Mouse (Mus musculus): Measurements from ENCODE around the gene Taldo1. TPM values are rescaled to one million over a fixed set of nuclear protein-coding genes. Genes with fewer than 3 reads are reported as not detected.
A peak's percentile ranks its signal among the peaks of the same experiment; 100 is the strongest.
"Not testable (repeated sequence)": the region's sequence is repeated elsewhere in the genome, so short reads cannot be mapped to it uniquely, and the experiment has no call there.

Gene Taldo1
- polyA plus RNA-seq, 1 experiment from 2014 or later = 272 TPM

DNA sequence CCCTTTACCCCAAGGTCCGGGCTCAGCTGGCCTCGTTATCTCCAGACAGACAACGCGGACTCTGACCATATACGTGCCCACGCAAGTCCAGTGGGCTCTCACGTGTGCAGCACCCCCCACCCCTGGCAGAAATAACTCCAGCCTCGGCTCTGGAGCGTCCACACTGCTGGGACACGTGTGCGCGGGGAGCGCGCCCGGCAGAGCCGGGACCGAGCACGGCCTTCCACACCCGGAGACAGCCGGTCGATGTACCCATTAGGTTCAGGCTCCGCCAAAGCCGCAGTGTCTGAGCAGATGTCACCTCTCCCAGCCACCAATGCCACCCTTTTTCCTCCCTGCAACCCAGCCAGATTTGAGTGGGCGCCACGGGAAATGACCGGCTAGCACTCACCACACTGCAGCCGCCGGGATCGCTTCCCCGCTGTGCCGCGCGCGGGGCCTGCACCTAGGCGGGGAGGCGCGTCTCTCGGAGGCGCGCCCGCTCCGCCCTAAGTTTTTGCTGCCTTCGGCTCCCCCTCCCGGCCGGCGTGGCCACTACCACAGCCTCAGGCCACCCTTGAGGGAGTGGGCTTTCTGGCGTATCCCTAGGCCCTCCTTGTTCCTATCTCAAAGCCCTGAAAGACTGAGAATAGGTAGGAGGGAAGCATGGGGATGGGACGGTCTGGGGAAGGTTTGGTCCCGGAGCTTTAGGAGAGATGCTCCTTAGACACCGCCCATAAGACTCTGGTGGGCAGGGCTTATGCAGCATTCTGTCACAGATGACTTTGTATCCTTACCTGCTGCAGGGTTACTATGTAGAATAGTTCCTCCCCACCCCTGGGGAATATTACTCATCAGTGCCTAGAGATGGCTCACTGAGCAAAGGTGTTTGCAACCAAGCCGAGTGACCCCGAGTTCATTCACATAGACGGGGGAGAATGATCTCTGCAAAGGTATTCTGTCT is 45.5 kb downstream of the Taldo1 start, which contains the start of gene Slc25a22:
Slc25a22 (minus strand) TSS at position 715 of the 943 bp plus-strand sequence.
- H3K4me1 ChIP-seq = peaks cover 67% of the 10 kb centered on the region
- H3K4me2 ChIP-seq = peak within 1 kb of the TSS; percentile 82
- no peaks in the 10 kb centered on the region for H3K9me3 ChIP-seq
- WGBS = 6% methylated on average over 53 of the region's 53 CpGs
- H3K36me3 ChIP-seq = peaks cover 48% of the 10 kb centered on the region
- ATAC-seq (ENCODE audit: insufficient number of reproducible peaks, low FRiP score, low TSS enrichment, low read depth) = peak; percentile 76
- peak within 1 kb of the TSS; percentile 67 for H3K4me3 ChIP-seq
- H3K27me3 ChIP-seq = no peaks in the 10 kb centered on the region
- H3K9ac ChIP-seq = peak within 1 kb of the TSS; percentile 69
- H3K27ac ChIP-seq = peak within 1 kb of the TSS; percentile 63

GRCm38 (mm10) chr7:141438201-141438968 is 46.4 kb downstream of the Taldo1 start:
- Histone ChIP-seq H3K4me2 (no peak overlapping the region), H3K9me3 (no peaks in the 10 kb centered on the region), H3K4me1 (peaks cover 68% of the 10 kb centered on the region), H3K36me3 (peaks cover 40% of the 10 kb centered on the region), H3K4me3 (no peak overlapping the region), H3K27ac (no peak overlapping the region; the same call in 1 of the 2 replicates), H3K27me3 (no peaks in the 10 kb centered on the region), H3K9ac (no peak overlapping the region)
- no peak for ATAC-seq (ENCODE audit: insufficient number of reproducible peaks, low FRiP score, low TSS enrichment, low read depth)
- 89% methylated on average over 12 of the region's 12 CpGs for WGBS

- Histone ChIP-seq H3K4me2 (no peak overlapping the region), H3K27ac (no peak overlapping the region), H3K27me3 (no peaks in the 10 kb centered on the region), H3K9me3 (no peaks in the 10 kb centered on the region), H3K9ac (no peak overlapping the region), H3K36me3 (peaks cover 35% of the 10 kb centered on the region), H3K4me1 (peaks cover 67% of the 10 kb centered on the region), H3K4me3 (no peak overlapping the region)
- no peak for ATAC-seq (ENCODE audit: insufficient number of reproducible peaks, low FRiP score, low TSS enrichment, low read depth)
- 96% methylated on average over 10 of the region's 10 CpGs for WGBS
These were observed 47.2 kb downstream of the Taldo1 start for GRCm38 (mm10) chr7:141439140-141439679.

- H3K4me1 ChIP-seq = peaks cover 61% of the 10 kb centered on the region
- no peak overlapping the region for H3K27ac ChIP-seq
- no peaks in the 10 kb centered on the region for H3K9me3 ChIP-seq
- H3K4me3 ChIP-seq = no peak overlapping the region
- H3K27me3 ChIP-seq = no peaks in the 10 kb centered on the region
- no peak overlapping the region for H3K9ac ChIP-seq
- WGBS = 92% methylated on average over 11 of the region's 11 CpGs
- ATAC-seq (ENCODE audit: insufficient number of reproducible peaks, low FRiP score, low TSS enrichment, low read depth) = no peak
- no peak overlapping the region for H3K4me2 ChIP-seq
- peaks cover 35% of the 10 kb centered on the region for H3K36me3 ChIP-seq
These were observed 47.8 kb downstream of the Taldo1 start for GRCm38 (mm10) chr7:141439811-141440210.

GRCm38 (mm10) chr7:141440613-141441012 is 48.6 kb downstream of the Taldo1 start:
- ATAC-seq (ENCODE audit: insufficient number of reproducible peaks, low FRiP score, low TSS enrichment, low read depth) = no peak

DNA sequence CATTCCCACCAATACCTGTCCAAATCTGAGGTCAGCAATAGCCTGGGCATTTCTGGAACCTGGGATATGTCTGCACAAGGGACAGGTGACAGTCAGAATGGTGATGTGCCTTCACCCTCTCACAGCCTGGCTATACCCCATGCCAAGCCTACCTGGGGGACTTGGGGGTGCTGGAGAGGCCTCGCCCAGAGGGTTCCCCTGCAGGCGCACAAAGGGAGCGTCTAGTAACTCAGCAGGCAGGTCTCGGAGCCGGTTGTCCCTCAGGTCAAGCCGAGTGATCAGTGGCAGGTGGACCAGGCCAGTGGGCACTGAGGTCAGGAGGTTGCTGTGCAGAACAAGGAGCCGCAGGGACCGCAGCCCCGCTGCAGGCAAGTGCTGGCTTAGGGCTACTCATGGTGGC is 49.5 kb downstream of the Taldo1 start:
- no peak overlapping the region for H3K4me2 ChIP-seq
- H3K4me1 ChIP-seq = peaks cover 46% of the 10 kb centered on the region
- peaks cover 35% of the 10 kb centered on the region for H3K36me3 ChIP-seq
- H3K9me3 ChIP-seq = no peaks in the 10 kb centered on the region
- ATAC-seq (ENCODE audit: insufficient number of reproducible peaks, low FRiP score, low TSS enrichment, low read depth) = no peak
- no peak overlapping the region for H3K9ac ChIP-seq
- no peak overlapping the region for H3K27ac ChIP-seq
- 94% methylated on average over 9 of the region's 9 CpGs for WGBS
- H3K4me3 ChIP-seq = no peak overlapping the region
- no peaks in the 10 kb centered on the region for H3K27me3 ChIP-seq

More at GRCm38 (mm10) chr7:141440613-141441012, 48.6 kb downstream of the Taldo1 start:
- H3K4me3 ChIP-seq = no peak overlapping the region
- no peak overlapping the region for H3K27ac ChIP-seq
- H3K27me3 ChIP-seq = no peaks in the 10 kb centered on the region
- WGBS = 31% methylated on average over 6 of the region's 6 CpGs
- H3K9me3 ChIP-seq = no peaks in the 10 kb centered on the region
- H3K36me3 ChIP-seq = peaks cover 35% of the 10 kb centered on the region
- 0 out of 2 replicates have a peak overlapping the region, but pooled peaks have one; percentile 17 for H3K9ac ChIP-seq
- no peak overlapping the region for H3K4me2 ChIP-seq
- peaks cover 54% of the 10 kb centered on the region for H3K4me1 ChIP-seq

GRCm38 (mm10) chr7:141442199-141442598 is 50.2 kb downstream of the Taldo1 start:
- Histone ChIP-seq H3K4me3 (peak overlapping the region; percentile 45; the same call in 1 of the 2 replicates), H3K9me3 (no peaks in the 10 kb centered on the region), H3K27me3 (no peaks in the 10 kb centered on the region), H3K27ac (no peak overlapping the region), H3K4me1 (peaks cover 43% of the 10 kb centered on the region), H3K36me3 (peaks cover 35% of the 10 kb centered on the region), H3K4me2 (peak overlapping the region; percentile 81; the same call in 1 of the 2 replicates), H3K9ac (0 out of 2 replicates have a peak overlapping the region, but pooled peaks have one; percentile 17)
- no peak for ATAC-seq (ENCODE audit: insufficient number of reproducible peaks, low FRiP score, low TSS enrichment, low read depth)
- 87% methylated on average over 13 of the region's 13 CpGs for WGBS

DNA sequence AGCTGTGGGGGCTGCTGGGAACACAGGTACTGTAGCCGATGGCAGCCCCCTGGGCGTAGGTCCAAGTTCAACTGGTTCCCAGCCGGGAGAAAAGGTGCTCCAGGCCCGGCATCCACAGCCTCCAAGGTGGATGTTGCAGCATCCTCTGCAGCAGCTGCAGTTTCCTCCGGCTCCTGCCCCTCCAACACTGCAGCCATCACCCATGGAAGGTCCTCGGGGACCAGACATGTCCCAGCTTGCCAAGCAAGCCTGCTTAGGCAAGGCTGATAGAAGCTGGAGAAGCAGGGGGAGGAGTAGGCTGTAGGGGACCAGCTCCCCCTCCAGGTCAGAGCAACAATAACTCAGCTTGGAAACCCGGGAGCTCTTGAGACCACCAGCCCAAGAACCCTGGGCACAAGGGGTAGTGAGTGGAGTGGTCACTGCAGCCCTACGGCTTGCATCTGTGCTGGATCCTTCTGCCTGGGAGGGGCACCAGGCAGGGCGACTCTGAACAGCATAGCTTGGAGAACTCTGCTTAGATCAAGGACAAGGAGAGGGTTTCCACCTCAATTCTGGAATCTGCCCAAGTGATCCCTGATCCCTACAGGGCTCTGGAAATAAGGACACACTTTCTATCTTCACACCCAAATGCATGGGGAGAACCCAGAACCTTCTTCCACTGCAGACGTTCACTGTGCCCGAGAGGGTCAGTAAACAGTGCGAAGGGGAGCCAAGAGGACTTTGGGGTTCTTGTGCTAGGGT is 51.3 kb downstream of the Taldo1 start:
- ATAC-seq (ENCODE audit: insufficient number of reproducible peaks, low FRiP score, low TSS enrichment, low read depth) = no peak
- no peaks in the 10 kb centered on the region for H3K9me3 ChIP-seq
- H3K27me3 ChIP-seq = no peaks in the 10 kb centered on the region
- WGBS = 16% methylated on average over 12 of the region's 12 CpGs
- H3K36me3 ChIP-seq = peaks cover 33% of the 10 kb centered on the region
- peak overlapping the region; percentile 44 for H3K9ac ChIP-seq
- peaks cover 39% of the 10 kb centered on the region for H3K4me1 ChIP-seq
- H3K4me3 ChIP-seq = peak overlapping the region; percentile 45
- H3K27ac ChIP-seq = peak overlapping the region; percentile 62
- peak overlapping the region; percentile 81 for H3K4me2 ChIP-seq

GRCm38 (mm10) chr7:141443828-141444237 is 51.8 kb downstream of the Taldo1 start, which contains the start of gene Pidd1:
Gene Pidd1 (minus strand): TSS chr7:141444025.
- Histone ChIP-seq H3K27ac (peak within 1 kb of the TSS; percentile 67), H3K4me1 (peaks cover 45% of the 10 kb centered on the region), H3K9me3 (no peaks in the 10 kb centered on the region), H3K4me2 (peak within 1 kb of the TSS; percentile 81), H3K36me3 (peaks cover 33% of the 10 kb centered on the region), H3K9ac (peak within 1 kb of the TSS; percentile 44), H3K4me3 (peak within 1 kb of the TSS; percentile 45), H3K27me3 (no peaks in the 10 kb centered on the region)
- 0% methylated on average over 25 of the region's 25 CpGs for WGBS
- ATAC-seq (ENCODE audit: insufficient number of reproducible peaks, low FRiP score, low TSS enrichment, low read depth) = peak; percentile 52; the same call in 1 of the 2 replicates

GRCm38 (mm10) chr7:141446374-141446773 is 54.4 kb downstream of the Taldo1 start:
- Histone ChIP-seq H3K36me3 (peaks cover 32% of the 10 kb centered on the region), H3K4me1 (peaks cover 42% of the 10 kb centered on the region)
- not testable (repeated sequence) for H3K9ac ChIP-seq; H3K27ac ChIP-seq; ATAC-seq (ENCODE audit: insufficient number of reproducible peaks, low FRiP score, low TSS enrichment, low read depth); H3K4me2 ChIP-seq; H3K27me3 ChIP-seq; H3K9me3 ChIP-seq; H3K4me3 ChIP-seq
- WGBS = 74% methylated on average over 3 of the region's 3 CpGs

Measured in limb, embryonic 15.5 days (tissue).